Mouse (Mus musculus): ENCODE measurements around the gene Npat. TPM values are rescaled to one million over a fixed set of nuclear protein-coding genes. Genes with fewer than 3 reads are reported as not detected.

Npat gene
- polyA plus RNA-seq, 1 experiment from 2014 or later, result 23.9 TPM

- Histone ChIP-seq H3K9me3 (no peaks in the 10 kb centered on the region), H3K27ac (replicated peaks) (no peak overlapping the region), H3K36me3 (replicated peaks) (no peaks in the 10 kb centered on the region; the same call in 1 of the 2 replicates), H3K27me3 (replicated peaks; ENCODE audit: low read depth, poor library complexity, severe bottlenecking) (no peaks in the 10 kb centered on the region), H3K4me3 (no peak overlapping the region), H3K4me1 (no peaks in the 10 kb centered on the region)
- 88% methylated on average over 4 of the region's 4 CpGs for WGBS
- DNase-seq (ENCODE audit: low spot score), result no peak
Observed at GRCm38 (mm10) chr9:53596971-53597600, 60.2 kb downstream of the Npat start.

GRCm38 (mm10) chr9:53598631-53599030 lies 61.8 kb downstream of the Npat start:
- no peak for DNase-seq (ENCODE audit: low spot score)
- no peaks in the 10 kb centered on the region; the same call in 1 of the 2 replicates for H3K36me3 ChIP-seq (replicated peaks)
- 79% methylated on average over 6 of the region's 6 CpGs for WGBS
- H3K4me1 ChIP-seq, result no peaks in the 10 kb centered on the region
- H3K27me3 ChIP-seq (replicated peaks; ENCODE audit: low read depth, poor library complexity, severe bottlenecking), result no peaks in the 10 kb centered on the region
- no peak overlapping the region for H3K4me3 ChIP-seq
- no peaks in the 10 kb centered on the region for H3K9me3 ChIP-seq
- no peak overlapping the region for H3K27ac ChIP-seq (replicated peaks)

GRCm38 (mm10) chr9:53601541-53601940 lies 64.7 kb downstream of the Npat start:
- no peak overlapping the region for H3K4me3 ChIP-seq
- peak; percentile 18 for DNase-seq (ENCODE audit: low spot score)
- 88% methylated on average over 2 of the region's 2 CpGs for whole genome bisulfite sequencing

DNA sequence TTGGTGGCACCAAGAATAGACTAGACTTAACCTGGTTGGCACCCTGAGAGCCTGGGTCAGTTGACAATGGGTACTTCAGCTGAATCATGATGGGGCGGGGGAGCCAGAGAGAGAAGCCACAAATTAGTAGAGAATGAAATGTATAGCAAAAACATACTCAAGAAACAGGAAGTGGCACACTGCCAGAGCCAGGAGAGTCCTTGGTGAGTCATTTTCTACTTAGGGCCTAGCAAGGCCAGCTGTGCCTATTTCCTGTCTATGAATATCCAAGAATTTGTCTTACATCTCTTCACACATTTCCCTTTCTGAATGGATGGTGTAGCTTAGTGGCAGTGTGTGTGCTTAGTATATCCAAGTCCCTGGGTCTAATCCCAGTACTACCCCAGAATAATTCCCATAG lies 66.5 kb downstream of the Npat start:
- Histone ChIP-seq H3K27me3 (replicated peaks; ENCODE audit: low read depth, poor library complexity, severe bottlenecking) (no peaks in the 10 kb centered on the region), H3K4me1 (no peaks in the 10 kb centered on the region)
- DNase-seq (ENCODE audit: low spot score), result no peak

More at GRCm38 (mm10) chr9:53601541-53601940, 64.7 kb downstream of the Npat start:
- no peak overlapping the region for H3K27ac ChIP-seq (replicated peaks)
- no peaks in the 10 kb centered on the region for H3K4me1 ChIP-seq
- no peaks in the 10 kb centered on the region for H3K27me3 ChIP-seq (replicated peaks; ENCODE audit: low read depth, poor library complexity, severe bottlenecking)
- no peaks in the 10 kb centered on the region for H3K9me3 ChIP-seq
- H3K36me3 ChIP-seq (replicated peaks), result no peaks in the 10 kb centered on the region

GRCm38 (mm10) chr9:53603849-53604248 lies 67.0 kb downstream of the Npat start:
- Histone ChIP-seq H3K36me3 (replicated peaks) (no peaks in the 10 kb centered on the region), H3K4me3 (no peak overlapping the region), H3K27ac (replicated peaks) (no peak overlapping the region), H3K4me1 (no peaks in the 10 kb centered on the region), H3K9me3 (no peaks in the 10 kb centered on the region), H3K27me3 (replicated peaks; ENCODE audit: low read depth, poor library complexity, severe bottlenecking) (peaks cover 4% of the 10 kb centered on the region; the same call in 1 of the 2 replicates)
- no peak for DNase-seq (ENCODE audit: low spot score)
- 89% methylated on average over 3 of the region's 3 CpGs for WGBS

More for the DNA sequence above, 66.5 kb downstream of the Npat start:
- no peaks in the 10 kb centered on the region for H3K36me3 ChIP-seq (replicated peaks)
- 95% methylated on average over 1 of the region's 1 CpGs for WGBS
- H3K27ac ChIP-seq (replicated peaks), result no peak overlapping the region
- no peaks in the 10 kb centered on the region for H3K9me3 ChIP-seq
- no peak overlapping the region for H3K4me3 ChIP-seq

DNA sequence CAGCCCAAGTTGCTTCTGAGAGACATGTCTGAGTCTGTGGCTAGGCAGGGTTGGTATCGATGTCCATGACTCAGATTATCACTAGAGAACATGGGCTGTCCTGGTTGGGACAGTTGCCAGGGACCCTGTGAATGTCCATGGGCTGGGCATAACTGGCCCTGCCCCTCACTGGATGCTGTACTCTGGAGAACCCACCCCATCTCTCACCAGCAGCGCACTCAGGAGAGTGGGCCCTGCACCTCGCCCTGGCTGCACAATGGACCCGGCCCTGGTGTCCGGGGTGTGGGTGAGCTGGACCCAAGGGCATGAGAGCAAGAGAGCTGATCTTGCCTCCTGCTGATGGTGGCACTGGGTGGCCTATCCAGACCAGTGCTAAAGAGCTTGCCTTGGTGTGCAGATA lies 68.1 kb downstream of the Npat start:
- no peaks in the 10 kb centered on the region for H3K36me3 ChIP-seq (replicated peaks)
- no peak overlapping the region for H3K27ac ChIP-seq (replicated peaks)
- H3K27me3 ChIP-seq (replicated peaks; ENCODE audit: low read depth, poor library complexity, severe bottlenecking), result peaks cover 12% of the 10 kb centered on the region; the same call in 1 of the 2 replicates
- no peaks in the 10 kb centered on the region for H3K9me3 ChIP-seq
- WGBS, result 94% methylated on average over 5 of the region's 5 CpGs
- no peak for DNase-seq (ENCODE audit: low spot score)
- H3K4me1 ChIP-seq, result peaks cover 5% of the 10 kb centered on the region
- H3K4me3 ChIP-seq, result no peak overlapping the region

DNA sequence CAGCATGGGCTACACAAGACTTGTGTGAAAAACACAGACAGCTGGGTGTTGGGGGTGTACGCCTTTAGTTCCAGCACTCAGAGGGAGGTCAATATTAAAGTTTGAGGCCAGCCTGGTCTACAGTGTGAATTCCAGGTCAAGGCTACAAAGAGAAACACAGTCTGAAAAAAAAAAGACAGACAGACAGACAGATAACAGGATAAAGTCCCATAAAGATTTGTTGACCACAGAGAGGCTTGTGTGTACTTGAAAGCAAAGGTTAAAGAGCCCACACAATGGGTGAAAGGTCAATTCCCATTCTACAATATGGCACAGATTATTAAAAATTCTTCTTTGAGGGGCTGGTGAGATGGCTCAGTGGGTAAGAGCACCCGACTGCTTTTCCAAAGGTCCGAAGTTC lies 70.3 kb downstream of the Npat start:
- no peak for DNase-seq (ENCODE audit: low spot score)
- Histone ChIP-seq H3K4me3 (no peak overlapping the region), H3K9me3 (no peaks in the 10 kb centered on the region), H3K4me1 (peaks cover 7% of the 10 kb centered on the region), H3K36me3 (replicated peaks) (no peaks in the 10 kb centered on the region), H3K27me3 (replicated peaks; ENCODE audit: low read depth, poor library complexity, severe bottlenecking) (peaks cover 12% of the 10 kb centered on the region; the same call in 1 of the 2 replicates), H3K27ac (replicated peaks) (no peak overlapping the region)
- WGBS, result 91% methylated on average over 3 of the region's 3 CpGs

- Histone ChIP-seq H3K36me3 (replicated peaks) (no peaks in the 10 kb centered on the region), H3K9me3 (no peaks in the 10 kb centered on the region), H3K4me3 (no peak overlapping the region), H3K27ac (replicated peaks) (no peak overlapping the region), H3K4me1 (peaks cover 7% of the 10 kb centered on the region), H3K27me3 (replicated peaks; ENCODE audit: low read depth, poor library complexity, severe bottlenecking) (peaks cover 12% of the 10 kb centered on the region; the same call in 1 of the 2 replicates)
- 89% methylated on average over 4 of the region's 4 CpGs for WGBS
- no peak for DNase-seq (ENCODE audit: low spot score)
Observed at GRCm38 (mm10) chr9:53607816-53608215, 71.0 kb downstream of the Npat start.

DNA sequence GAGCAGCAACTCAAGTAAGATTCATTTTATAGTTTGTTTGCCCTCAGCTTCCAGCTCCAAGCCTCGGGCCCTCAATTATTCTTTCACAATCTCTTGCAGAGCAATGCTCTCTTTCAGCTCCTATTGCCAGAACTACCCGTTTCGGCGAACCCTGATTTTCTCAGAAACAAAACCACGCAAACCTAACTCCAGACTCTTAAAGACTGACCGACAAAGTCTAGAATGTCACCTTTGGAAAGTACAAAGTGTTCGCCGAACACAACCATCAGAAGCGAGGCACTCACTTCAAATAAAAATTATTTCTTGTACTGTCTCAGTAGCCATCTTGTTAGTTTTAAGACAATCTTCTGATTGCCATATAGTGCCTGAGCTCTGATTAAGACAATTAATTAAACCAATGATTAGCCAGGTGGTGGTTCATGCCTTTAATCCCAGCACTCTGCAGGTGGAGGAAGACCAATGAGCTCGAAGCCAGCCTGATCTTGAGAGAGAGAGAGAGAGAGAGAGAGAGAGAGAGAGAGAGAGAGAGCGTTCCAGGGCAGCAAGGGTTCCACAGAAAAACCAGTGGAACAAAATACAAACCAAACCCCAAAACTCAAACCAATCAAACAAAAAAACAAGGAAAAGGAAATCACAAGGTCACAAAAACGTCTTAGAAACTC lies 72.6 kb downstream of the Npat start:
- peak overlapping the region; percentile 73; the same call in 1 of the 2 replicates for H3K27ac ChIP-seq (replicated peaks)

GRCm38 (mm10) chr9:53609968-53610781 lies 73.3 kb downstream of the Npat start, which contains the start of gene Acat1:
Gene Acat1, minus strand, starts transcription at chr9:53610382.
- H3K27me3 ChIP-seq (replicated peaks; ENCODE audit: low read depth, poor library complexity, severe bottlenecking), result peaks cover 12% of the 10 kb centered on the region; the same call in 1 of the 2 replicates
- H3K4me3 ChIP-seq, result peak within 1 kb of the TSS; percentile 76
- H3K27ac ChIP-seq (replicated peaks), result peak within 1 kb of the TSS; percentile 73
- peaks cover 15% of the 10 kb centered on the region for H3K36me3 ChIP-seq (replicated peaks)
- H3K4me1 ChIP-seq, result peaks cover 7% of the 10 kb centered on the region
- 8% methylated on average over 52 of the region's 52 CpGs for WGBS
- no peaks in the 10 kb centered on the region for H3K9me3 ChIP-seq
- peak; percentile 92 for DNase-seq (ENCODE audit: low spot score)

More for the DNA sequence above, 72.6 kb downstream of the Npat start:
- Histone ChIP-seq H3K9me3 (no peaks in the 10 kb centered on the region), H3K4me3 (peak overlapping the region; percentile 76), H3K4me1 (peaks cover 7% of the 10 kb centered on the region), H3K36me3 (replicated peaks) (0 out of 2 replicates have a peak, but pooled peaks cover 8% of the 10 kb centered on the region), H3K27me3 (replicated peaks; ENCODE audit: low read depth, poor library complexity, severe bottlenecking) (peaks cover 12% of the 10 kb centered on the region; the same call in 1 of the 2 replicates)
- no peak for DNase-seq (ENCODE audit: low spot score)
- 82% methylated on average over 12 of the region's 12 CpGs for WGBS

GRCm38 (mm10) chr9:53614286-53614685 lies 77.4 kb downstream of the Npat start:
- no peak for DNase-seq (ENCODE audit: low spot score)
- Histone ChIP-seq H3K27ac (replicated peaks) (no peak overlapping the region), H3K27me3 (replicated peaks; ENCODE audit: low read depth, poor library complexity, severe bottlenecking) (0 out of 2 replicates have a peak, but pooled peaks cover 3% of the 10 kb centered on the region), H3K36me3 (replicated peaks) (peaks cover 51% of the 10 kb centered on the region), H3K4me3 (no peak overlapping the region), H3K4me1 (peaks cover 7% of the 10 kb centered on the region), H3K9me3 (no peaks in the 10 kb centered on the region)
- 88% methylated on average over 4 of the region's 4 CpGs for WGBS

DNA sequence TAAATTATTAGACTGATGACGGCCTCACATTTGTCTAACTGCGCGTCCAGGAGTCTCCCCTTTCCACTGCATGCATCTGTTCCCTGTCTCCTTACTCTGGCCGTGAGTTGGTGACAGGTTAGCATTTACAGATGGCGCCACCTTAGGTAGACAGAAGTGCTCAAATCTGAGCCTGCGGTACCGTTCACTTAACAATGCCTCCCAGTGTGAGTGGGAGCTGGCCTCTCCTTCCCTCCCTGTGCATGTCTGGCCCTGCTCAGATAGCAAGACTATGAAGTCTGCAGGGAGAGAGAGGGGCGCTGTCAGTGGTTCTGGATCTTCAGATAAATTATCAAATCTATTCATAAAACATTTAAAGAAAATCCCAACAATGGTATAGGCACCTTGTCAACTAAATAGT lies 78.4 kb downstream of the Npat start:
- Histone ChIP-seq H3K36me3 (replicated peaks) (peaks cover 61% of the 10 kb centered on the region), H3K4me1 (no peaks in the 10 kb centered on the region), H3K9me3 (no peaks in the 10 kb centered on the region), H3K27ac (replicated peaks) (no peak overlapping the region), H3K4me3 (no peak overlapping the region), H3K27me3 (replicated peaks; ENCODE audit: low read depth, poor library complexity, severe bottlenecking) (no peaks in the 10 kb centered on the region)
- 88% methylated on average over 8 of the region's 8 CpGs for WGBS
- DNase-seq (ENCODE audit: low spot score), result no peak
